Mouse (Mus musculus) stomach, embryonic 16.5 days (tissue): ENCODE measurements around the gene Prdx6. TPM values are rescaled to one million over a fixed set of nuclear protein-coding genes. Genes with fewer than 3 reads are reported as not detected.
A peak's percentile ranks its signal among the peaks of the same experiment; 100 is the strongest.

ENCODE experiments used
- ATAC-seq: fragments of 200-750 bp; cut with Nextera tagmentation; 2 replicates; pipeline ENCODE4 v1.8.0; 2017; ENCODE audit warnings: moderate number of reproducible peaks, moderate TSS enrichment; ENCODE audit not compliant: insufficient read depth, low FRiP score
- H3K27ac ChIP-seq: fragments of 300-500 bp; sonication (generic); 2 replicates; pipeline ENCODE4 v1.5.1; 2014; ENCODE audit warnings: low read length
- H3K27me3 ChIP-seq: fragments of 300-500 bp; sonication (generic); 2 replicates; pipeline ENCODE4 v1.6.1; 2014; ENCODE audit warnings: low read length, control low read depth, mixed read lengths; ENCODE audit not compliant: control insufficient read depth, insufficient read depth
- H3K36me3 ChIP-seq: fragments of 300-500 bp; sonication (generic); 2 replicates; pipeline ENCODE4 v1.6.1; 2014; ENCODE audit warnings: low read length; ENCODE audit not compliant: control insufficient read depth, insufficient read depth
- H3K4me1 ChIP-seq: fragments of 300-500 bp; sonication (generic); 2 replicates; pipeline ENCODE4 v1.6.1; 2014; ENCODE audit warnings: low read length, control low read depth, mixed read lengths; ENCODE audit not compliant: control insufficient read depth, insufficient read depth
- H3K4me2 ChIP-seq: fragments of 300-500 bp; sonication (generic); 2 replicates; pipeline ENCODE4 v1.6.1; 2014; ENCODE audit warnings: low read depth, low read length, mixed read lengths
- H3K4me3 ChIP-seq: fragments of 300-500 bp; sonication (generic); replicated peaks from 2 replicates; pipeline ENCODE4 v1.5.1; 2014; ENCODE audit warnings: mild to moderate bottlenecking, low read length
- H3K9ac ChIP-seq: fragments of 300-500 bp; sonication (generic); 2 replicates; pipeline ENCODE4 v1.6.1; 2014; ENCODE audit warnings: low read length
- H3K9me3 ChIP-seq: fragments of 300-500 bp; sonication (generic); replicated peaks from 2 replicates; pipeline ENCODE4 v1.6.1; 2016; ENCODE audit warnings: low read length, control low read depth; ENCODE audit not compliant: control insufficient read depth
- WGBS: fragments of 180-500 bp; shearing (Covaris S2); extraction: QIAGEN DNeasy Blood & Tissue Kit; methylation state at CpG from one replicate; pipeline ENCODE4 v1.1.7; 2014; 5-methylcytosine and 5-hydroxymethylcytosine counted together
- polyA plus RNA-seq: library from polyadenylated mRNA; unstranded; fragments of >200 nt; fragmentation: Nextera tagmentation; extraction: Ambion mirVana; gene quantifications from 2 replicates; pipeline ENCODE4 v1.2.1, GENCODE M21; 2015

Gene Prdx6
- polyA plus RNA-seq, 1 experiment from 2014 or later, result 436 TPM

GRCm38 (mm10) chr1:161247176-161247575 is 3.8 kb downstream of the Prdx6 start:
- no peaks in the 10 kb centered on the region for H3K27me3 ChIP-seq
- H3K9me3 ChIP-seq, result no peaks in the 10 kb centered on the region
- H3K9ac ChIP-seq, result no peak overlapping the region
- peaks cover 24% of the 10 kb centered on the region for H3K4me1 ChIP-seq
- ATAC-seq, result no peak
- peaks cover 18% of the 10 kb centered on the region for H3K36me3 ChIP-seq
- no peak overlapping the region for H3K4me2 ChIP-seq
- WGBS, result 77% methylated on average over 3 of the region's 3 CpGs
- no peak overlapping the region for H3K4me3 ChIP-seq
- no peak overlapping the region for H3K27ac ChIP-seq

- peaks cover 4% of the 10 kb centered on the region; the same call in 1 of the 2 replicates for H3K4me1 ChIP-seq
- ATAC-seq, result no peak
- no peak overlapping the region for H3K4me3 ChIP-seq
- no peak overlapping the region for H3K4me2 ChIP-seq
- no peaks in the 10 kb centered on the region for H3K27me3 ChIP-seq
- peaks cover 29% of the 10 kb centered on the region for H3K36me3 ChIP-seq
- no peak overlapping the region for H3K27ac ChIP-seq
- 95% methylated on average over 4 of the region's 4 CpGs for WGBS
- H3K9ac ChIP-seq, result no peak overlapping the region
- no peaks in the 10 kb centered on the region for H3K9me3 ChIP-seq
These were observed 13.3 kb downstream of the Prdx6 start for GRCm38 (mm10) chr1:161237750-161238149.

- no peak overlapping the region for H3K4me2 ChIP-seq
- H3K9ac ChIP-seq, result no peak overlapping the region
- no peak overlapping the region for H3K27ac ChIP-seq
- no peak for ATAC-seq
- peaks cover 4% of the 10 kb centered on the region; the same call in 1 of the 2 replicates for H3K4me1 ChIP-seq
- no peaks in the 10 kb centered on the region for H3K27me3 ChIP-seq
- no peaks in the 10 kb centered on the region for H3K9me3 ChIP-seq
- H3K36me3 ChIP-seq, result peaks cover 25% of the 10 kb centered on the region
- no peak overlapping the region for H3K4me3 ChIP-seq
- 93% methylated on average over 7 of the region's 7 CpGs for WGBS
These were observed 13.7 kb downstream of the Prdx6 start for GRCm38 (mm10) chr1:161237339-161237738.

- ATAC-seq, result peak; percentile 56; the same call in 1 of the 2 replicates
- peak overlapping the region; percentile 19 for H3K4me2 ChIP-seq
- WGBS, result 54% methylated on average over 13 of the region's 13 CpGs
These were observed 17.7 kb downstream of the Prdx6 start for GRCm38 (mm10) chr1:161233226-161233839.

GRCm38 (mm10) chr1:161232181-161232580 is 18.8 kb downstream of the Prdx6 start:
- no peaks in the 10 kb centered on the region for H3K36me3 ChIP-seq
- H3K9me3 ChIP-seq, result no peaks in the 10 kb centered on the region
- no peak overlapping the region for H3K4me2 ChIP-seq
- H3K4me1 ChIP-seq, result peaks cover 4% of the 10 kb centered on the region; the same call in 1 of the 2 replicates
- 91% methylated on average over 5 of the region's 5 CpGs for WGBS
- no peak overlapping the region for H3K9ac ChIP-seq
- H3K4me3 ChIP-seq, result no peak overlapping the region
- H3K27ac ChIP-seq, result no peak overlapping the region
- no peaks in the 10 kb centered on the region for H3K27me3 ChIP-seq
- ATAC-seq, result no peak

More at GRCm38 (mm10) chr1:161233226-161233839, 17.7 kb downstream of the Prdx6 start:
- Histone ChIP-seq H3K4me3 (no peak overlapping the region), H3K36me3 (no peaks in the 10 kb centered on the region), H3K4me1 (peaks cover 4% of the 10 kb centered on the region; the same call in 1 of the 2 replicates), H3K9ac (no peak overlapping the region), H3K27me3 (no peaks in the 10 kb centered on the region), H3K27ac (no peak overlapping the region), H3K9me3 (no peaks in the 10 kb centered on the region)

- Histone ChIP-seq H3K9ac (no peak overlapping the region), H3K9me3 (no peaks in the 10 kb centered on the region), H3K27ac (no peak overlapping the region), H3K27me3 (no peaks in the 10 kb centered on the region), H3K4me2 (no peak overlapping the region), H3K36me3 (no peaks in the 10 kb centered on the region), H3K4me3 (no peak overlapping the region), H3K4me1 (no peaks in the 10 kb centered on the region)
- 38% methylated on average over 5 of the region's 5 CpGs for WGBS
- 0 out of 2 replicates have a peak, but pooled peaks have one; percentile 21 for ATAC-seq
These were observed 26.2 kb downstream of the Prdx6 start for GRCm38 (mm10) chr1:161224837-161225236.

- ATAC-seq, result no peak
- Histone ChIP-seq H3K4me1 (no peaks in the 10 kb centered on the region), H3K4me2 (no peak overlapping the region), H3K9me3 (no peaks in the 10 kb centered on the region), H3K36me3 (no peaks in the 10 kb centered on the region), H3K4me3 (no peak overlapping the region), H3K27ac (no peak overlapping the region), H3K27me3 (no peaks in the 10 kb centered on the region), H3K9ac (no peak overlapping the region)
- 64% methylated on average over 3 of the region's 3 CpGs for WGBS
These were observed 31.2 kb downstream of the Prdx6 start for GRCm38 (mm10) chr1:161219816-161220215.

- no peaks in the 10 kb centered on the region for H3K36me3 ChIP-seq
- no peak for ATAC-seq
- 29% methylated on average over 4 of the region's 4 CpGs for WGBS
These were observed 36.6 kb downstream of the Prdx6 start for GRCm38 (mm10) chr1:161214465-161214864.

GRCm38 (mm10) chr1:161199856-161200255 is 51.2 kb downstream of the Prdx6 start:
- Histone ChIP-seq H3K4me1 (0 out of 2 replicates have a peak, but pooled peaks cover 3% of the 10 kb centered on the region), H3K27ac (no peak overlapping the region), H3K9ac (no peak overlapping the region), H3K27me3 (no peaks in the 10 kb centered on the region), H3K9me3 (no peaks in the 10 kb centered on the region), H3K4me3 (no peak overlapping the region), H3K36me3 (no peaks in the 10 kb centered on the region), H3K4me2 (no peak overlapping the region)
- WGBS, result 72% methylated on average over 5 of the region's 5 CpGs
- no peak for ATAC-seq

More at GRCm38 (mm10) chr1:161214465-161214864, 36.6 kb downstream of the Prdx6 start:
- H3K27ac ChIP-seq, result no peak overlapping the region
- no peak overlapping the region for H3K4me2 ChIP-seq
- no peaks in the 10 kb centered on the region for H3K4me1 ChIP-seq
- H3K27me3 ChIP-seq, result no peaks in the 10 kb centered on the region
- no peak overlapping the region for H3K4me3 ChIP-seq
- H3K9me3 ChIP-seq, result no peaks in the 10 kb centered on the region
- no peak overlapping the region for H3K9ac ChIP-seq
